Mouse (Mus musculus): Measurements from ENCODE around the gene Rpl19. TPM values are rescaled to one million over a fixed set of nuclear protein-coding genes. Genes with fewer than 3 reads are reported as not detected.

Rpl19 gene
- total and polyA plus RNA-seq, 2 experiments from 2014 or later = 462 to 673 TPM

DNA sequence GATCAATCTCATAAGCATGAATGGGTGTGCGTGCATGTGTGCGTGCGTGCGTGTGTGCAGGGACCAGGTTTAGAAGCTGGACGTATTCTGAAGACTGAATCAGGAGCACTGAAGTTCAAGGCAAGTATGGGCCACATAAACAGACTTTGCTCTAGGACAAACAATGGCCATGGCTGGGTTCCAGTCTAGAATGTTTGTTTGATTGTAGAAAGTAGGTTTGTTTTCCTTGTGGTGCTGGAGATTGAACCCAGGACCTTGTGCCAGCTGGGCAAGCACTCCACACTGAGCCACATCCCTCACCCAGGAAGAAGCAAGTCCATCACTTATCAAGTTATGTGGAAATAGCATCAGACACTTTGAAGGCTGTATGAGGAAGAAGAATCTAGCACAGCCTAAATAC is 10.3 kb upstream of the Rpl19 start:
- no peak overlapping the region for H3K4me2 ChIP-seq (ENCODE audit: low read depth, low read length)
- H3K36me3 ChIP-seq (ENCODE audit: insufficient read depth, low read length) = peaks cover 48% of the 10 kb centered on the region
- H3K4me1 ChIP-seq (ENCODE audit: insufficient read depth, low read length) = peaks cover 10% of the 10 kb centered on the region
- H3K4me3 ChIP-seq (ENCODE audit: low read length) = no peak overlapping the region
- no peak for TF ChIP-seq CTCF (IDR thresholded peaks at IDR 0.05; ENCODE audit: low read depth)
- H3K27me3 ChIP-seq (ENCODE audit: insufficient read depth, low read length) = no peaks in the 10 kb centered on the region
- no peak overlapping the region for H3K9ac ChIP-seq (replicated peaks; ENCODE audit: low read length)
- WGBS = 91% methylated on average over 5 of the region's 5 CpGs
- DNase-seq (ENCODE audit: low spot score) = no peak
- no peaks in the 10 kb centered on the region for H3K9me3 ChIP-seq (ENCODE audit: low read length)
- no peak for ATAC-seq
- no peak overlapping the region for H3K27ac ChIP-seq

DNA sequence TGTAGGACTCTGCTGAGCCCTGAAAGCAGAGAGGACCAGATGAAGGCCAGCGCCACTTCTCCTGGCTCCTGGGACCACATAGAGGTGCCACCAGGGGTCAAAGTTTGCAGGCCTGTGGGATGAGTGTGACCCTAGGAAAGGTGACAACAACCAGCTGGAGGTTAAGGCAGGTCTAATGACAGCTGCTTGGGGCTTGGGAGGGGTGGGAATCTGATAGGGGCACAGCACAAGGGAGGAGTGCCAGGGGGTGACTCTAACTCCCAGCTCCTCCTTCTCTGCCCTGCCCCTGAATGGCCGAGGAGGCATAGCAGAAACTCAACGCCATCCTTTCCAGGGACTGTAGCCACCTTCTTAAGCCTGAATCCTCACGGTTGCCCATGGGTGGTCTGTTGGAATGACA is 9.7 kb upstream of the Rpl19 start:
- Histone ChIP-seq H3K4me1 (ENCODE audit: insufficient read depth, low read length) (peaks cover 12% of the 10 kb centered on the region), H3K27ac (no peak overlapping the region), H3K4me2 (ENCODE audit: low read depth, low read length) (no peak overlapping the region), H3K4me3 (ENCODE audit: low read length) (no peak overlapping the region), H3K27me3 (ENCODE audit: insufficient read depth, low read length) (no peaks in the 10 kb centered on the region), H3K9ac (replicated peaks; ENCODE audit: low read length) (no peak overlapping the region), H3K9me3 (ENCODE audit: low read length) (no peaks in the 10 kb centered on the region), H3K36me3 (ENCODE audit: insufficient read depth, low read length) (peaks cover 42% of the 10 kb centered on the region; the same call in 1 of the 2 replicates)
- no peak for TF ChIP-seq CTCF (IDR thresholded peaks at IDR 0.05; ENCODE audit: low read depth)
- ATAC-seq (no peak), DNase-seq (ENCODE audit: low spot score) (no peak)
- whole genome bisulfite sequencing = 84% methylated on average over 4 of the region's 4 CpGs

DNA sequence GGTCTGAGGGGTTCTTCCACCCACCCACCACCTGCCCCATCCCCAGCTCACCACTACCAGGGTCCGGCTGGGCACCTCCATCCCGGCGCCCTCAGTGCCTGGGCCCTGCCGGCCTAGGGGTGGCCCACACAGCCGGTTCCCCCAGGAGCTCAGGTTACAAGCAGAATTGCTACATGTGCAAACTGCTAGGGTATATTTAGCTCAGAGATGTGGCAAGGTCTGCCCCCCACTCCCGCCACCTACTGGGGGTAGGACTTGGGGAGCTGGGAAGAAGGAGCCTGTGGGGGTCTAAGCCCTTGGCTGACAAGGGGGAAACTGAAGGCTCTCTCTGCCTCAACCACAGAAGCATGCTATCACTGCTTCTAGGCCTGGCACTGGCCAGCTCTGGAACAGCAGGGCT is 8.3 kb upstream of the Rpl19 start:
- Histone ChIP-seq H3K9me3 (ENCODE audit: low read length) (no peaks in the 10 kb centered on the region), H3K4me2 (ENCODE audit: low read depth, low read length) (no peak overlapping the region), H3K4me3 (ENCODE audit: low read length) (no peak overlapping the region), H3K27me3 (ENCODE audit: insufficient read depth, low read length) (no peaks in the 10 kb centered on the region), H3K4me1 (ENCODE audit: insufficient read depth, low read length) (peaks cover 16% of the 10 kb centered on the region), H3K9ac (replicated peaks; ENCODE audit: low read length) (no peak overlapping the region), H3K36me3 (ENCODE audit: insufficient read depth, low read length) (peaks cover 37% of the 10 kb centered on the region; the same call in 1 of the 2 replicates), H3K27ac (no peak overlapping the region)
- ATAC-seq = no peak
- no peak for TF ChIP-seq CTCF (IDR thresholded peaks at IDR 0.05; ENCODE audit: low read depth)
- WGBS = 69% methylated on average over 6 of the region's 6 CpGs
- no peak for DNase-seq (ENCODE audit: low spot score)

DNA sequence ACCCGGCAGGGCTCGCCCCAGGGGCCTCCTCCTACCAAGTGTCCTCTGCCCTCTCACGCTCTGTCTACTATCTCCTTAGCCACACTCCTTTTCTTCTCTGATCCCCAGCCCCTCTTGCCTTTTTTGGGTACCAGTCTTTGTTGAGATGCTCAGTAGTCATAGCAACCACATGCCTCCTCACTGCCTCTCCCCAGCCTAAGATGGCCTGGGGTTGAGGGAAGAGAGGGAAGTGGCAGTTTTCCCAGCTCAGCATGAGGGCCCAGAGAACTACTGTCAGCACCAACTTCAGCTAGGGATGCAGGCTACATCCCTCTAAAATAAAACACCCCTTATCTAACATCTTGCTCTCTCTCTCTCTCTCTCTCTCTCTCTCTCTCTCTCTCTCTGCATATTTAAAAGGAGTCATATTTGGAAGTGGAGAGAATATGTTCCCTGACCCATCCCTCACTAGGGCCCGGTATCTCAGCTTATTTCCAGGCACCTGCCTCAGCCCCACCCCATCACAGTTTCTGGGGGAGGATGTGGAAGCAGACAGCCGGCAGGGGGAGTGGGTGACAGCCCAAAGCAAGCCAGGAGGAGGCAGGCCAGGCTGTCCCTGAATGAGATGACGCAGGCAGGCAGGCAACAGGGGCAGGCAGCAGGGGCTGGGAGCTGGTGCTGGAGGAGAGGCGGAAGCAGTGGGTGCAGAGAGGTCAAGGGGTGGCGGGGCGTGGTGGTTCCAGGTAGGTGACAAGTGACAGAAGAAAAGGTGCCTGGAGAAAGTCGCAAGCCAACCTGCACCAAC is 7.5 kb upstream of the Rpl19 start:
- WGBS = 24% methylated on average over 10 of the region's 10 CpGs
- H3K4me3 ChIP-seq (ENCODE audit: low read length) = no peak overlapping the region
- ATAC-seq = peak; percentile 16; the same call in 1 of the 2 replicates

DNA sequence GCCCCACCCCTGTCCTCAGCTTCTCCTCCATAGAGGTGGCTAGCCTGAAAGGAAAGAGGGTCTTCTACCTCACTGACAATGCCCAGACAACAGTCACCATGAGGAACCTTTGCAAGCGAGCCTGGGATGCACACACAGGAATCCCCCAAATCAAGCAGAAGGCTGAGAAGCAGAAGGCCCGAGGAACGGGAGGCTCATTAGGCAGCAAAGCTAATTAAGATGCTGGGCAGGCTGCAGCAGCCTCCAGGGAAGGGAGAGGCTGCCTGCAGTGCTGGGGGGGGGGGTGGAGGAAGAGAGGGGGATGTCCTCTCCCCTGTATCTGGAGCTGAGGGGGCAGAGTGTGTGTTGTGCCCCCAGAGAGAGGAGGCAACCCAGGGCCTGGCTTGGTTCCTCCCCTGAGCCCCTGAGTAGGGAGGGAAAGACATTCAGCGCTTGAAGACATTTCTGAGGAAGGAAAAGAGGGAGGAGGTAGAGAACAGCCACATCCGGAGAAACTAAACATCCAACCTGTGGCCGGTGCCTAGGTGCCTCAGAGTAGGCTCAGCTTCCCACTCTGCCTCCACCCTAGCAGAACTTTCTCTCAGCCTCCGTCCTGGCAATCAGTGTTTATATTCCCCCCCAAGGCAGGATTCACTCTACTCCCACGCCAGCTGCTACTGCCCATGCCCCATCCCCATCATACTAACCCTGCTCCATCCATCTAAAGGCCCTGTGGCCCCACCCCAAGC is 6.5 kb upstream of the Rpl19 start:
- no peak for DNase-seq (ENCODE audit: low spot score)
- no peaks in the 10 kb centered on the region for H3K9me3 ChIP-seq (ENCODE audit: low read length)
- H3K27ac ChIP-seq = peak overlapping the region; percentile 22
- 15% methylated on average over 8 of the region's 8 CpGs for WGBS
- H3K4me3 ChIP-seq (ENCODE audit: low read length) = peak overlapping the region; percentile 92
- H3K36me3 ChIP-seq (ENCODE audit: insufficient read depth, low read length) = peaks cover 28% of the 10 kb centered on the region; the same call in 1 of the 2 replicates
- H3K4me1 ChIP-seq (ENCODE audit: insufficient read depth, low read length) = peaks cover 20% of the 10 kb centered on the region
- peak overlapping the region; percentile 37 for H3K9ac ChIP-seq (replicated peaks; ENCODE audit: low read length)
- no peak for TF ChIP-seq CTCF (IDR thresholded peaks at IDR 0.05; ENCODE audit: low read depth)
- H3K27me3 ChIP-seq (ENCODE audit: insufficient read depth, low read length) = no peaks in the 10 kb centered on the region
- no peak for ATAC-seq
- H3K4me2 ChIP-seq (ENCODE audit: low read depth, low read length) = peak overlapping the region; percentile 67

More for the DNA sequence above, 7.5 kb upstream of the Rpl19 start:
- Histone ChIP-seq H3K27ac (peak overlapping the region; percentile 22; the same call in 1 of the 2 replicates), H3K4me2 (ENCODE audit: low read depth, low read length) (peak overlapping the region; percentile 67; the same call in 1 of the 2 replicates), H3K27me3 (ENCODE audit: insufficient read depth, low read length) (no peaks in the 10 kb centered on the region), H3K9me3 (ENCODE audit: low read length) (no peaks in the 10 kb centered on the region), H3K36me3 (ENCODE audit: insufficient read depth, low read length) (peaks cover 35% of the 10 kb centered on the region; the same call in 1 of the 2 replicates), H3K4me1 (ENCODE audit: insufficient read depth, low read length) (peaks cover 20% of the 10 kb centered on the region), H3K9ac (replicated peaks; ENCODE audit: low read length) (0 out of 2 replicates have a peak overlapping the region, but pooled peaks have one; percentile 37)
- peak; percentile 58 for DNase-seq (ENCODE audit: low spot score)
- TF ChIP-seq CTCF (IDR thresholded peaks at IDR 0.05; ENCODE audit: low read depth) = peak; percentile 73

DNA sequence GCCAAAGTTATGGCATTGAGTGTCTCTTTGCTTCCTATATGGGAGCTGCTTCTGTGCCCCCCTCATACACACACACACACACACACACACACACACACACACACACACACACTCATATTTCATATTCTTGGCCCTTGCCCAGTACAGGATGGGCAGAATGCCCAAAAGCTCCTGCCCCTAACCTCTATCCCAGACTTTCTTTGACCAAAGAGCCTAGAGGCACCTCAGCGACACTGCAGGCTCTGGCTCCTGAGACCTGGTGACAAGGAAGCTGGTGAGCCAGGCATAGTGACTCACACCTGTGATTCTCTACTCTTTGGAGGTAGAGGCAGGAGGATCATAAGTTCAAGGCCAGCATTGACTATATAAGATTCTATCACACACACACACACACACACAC is 5.8 kb upstream of the Rpl19 start:
- peak overlapping the region; percentile 92 for H3K4me3 ChIP-seq (ENCODE audit: low read length)
- ATAC-seq (no peak), DNase-seq (ENCODE audit: low spot score) (no peak)
- H3K36me3 ChIP-seq (ENCODE audit: insufficient read depth, low read length) = peaks cover 23% of the 10 kb centered on the region; the same call in 1 of the 2 replicates
- no peaks in the 10 kb centered on the region for H3K27me3 ChIP-seq (ENCODE audit: insufficient read depth, low read length)
- H3K27ac ChIP-seq = peak overlapping the region; percentile 22; the same call in 1 of the 2 replicates
- peak overlapping the region; percentile 37 for H3K9ac ChIP-seq (replicated peaks; ENCODE audit: low read length)
- peak overlapping the region; percentile 67 for H3K4me2 ChIP-seq (ENCODE audit: low read depth, low read length)
- H3K9me3 ChIP-seq (ENCODE audit: low read length) = no peaks in the 10 kb centered on the region
- peaks cover 20% of the 10 kb centered on the region for H3K4me1 ChIP-seq (ENCODE audit: insufficient read depth, low read length)
- 25% methylated on average over 1 of the region's 1 CpGs for WGBS
- TF ChIP-seq CTCF (IDR thresholded peaks at IDR 0.05; ENCODE audit: low read depth) = peak; percentile 30; the same call in 1 of the 2 replicates

All from hindbrain, postnatal 0 days (tissue).